Mouse (Mus musculus): ENCODE results near the gene Gm9837. TPM values are rescaled to one million over a fixed set of nuclear protein-coding genes. Genes with fewer than 3 reads are reported as not detected.
"Not testable (repeated sequence)": the region's sequence is repeated elsewhere in the genome, so short reads cannot be mapped to it uniquely, and the experiment has no call there.

Gm9837 gene
- total RNA-seq, 1 experiment from 2014 or later = not detected

DNA sequence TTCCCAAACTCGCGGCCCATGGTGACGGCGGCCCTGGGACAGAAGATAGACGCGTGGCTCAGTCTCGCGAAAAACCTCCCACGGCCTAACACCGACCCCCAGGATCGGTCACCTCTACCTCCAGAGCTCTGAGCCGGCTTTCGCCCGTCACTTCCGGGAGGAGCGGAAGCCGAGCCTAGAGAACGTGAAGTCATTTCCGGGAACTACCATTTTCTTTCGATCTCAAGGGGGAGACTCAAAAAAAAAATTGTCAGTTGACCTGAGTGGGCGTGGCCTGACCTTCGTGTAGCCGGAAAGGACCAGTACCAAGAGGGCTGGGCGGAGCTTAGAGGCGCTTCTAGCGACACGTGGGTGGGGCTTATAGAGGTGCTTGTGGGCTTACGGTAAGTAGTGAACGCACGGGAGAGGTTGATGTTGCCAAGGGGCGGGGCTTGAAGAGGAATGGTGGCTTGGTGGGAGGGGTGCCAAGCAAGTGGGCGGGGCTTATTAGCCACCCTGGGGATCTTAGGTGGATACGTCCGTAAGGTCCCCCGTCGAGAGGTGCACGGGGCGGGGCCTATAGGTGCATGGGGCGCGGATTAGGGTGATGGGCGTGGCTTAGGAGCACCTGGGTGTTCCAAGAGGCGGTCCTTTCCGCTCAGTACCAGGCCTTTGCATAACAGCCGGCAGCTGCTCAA lies 39.5 kb downstream of the Gm9837 start, which contains the start of the genes Uqcrq and Gdf9:
TSS of gene Uqcrq (minus strand) at position 162 of the 677 bp plus-strand sequence.
TSS of gene Gdf9 (plus strand) at position 354 of the 677 bp plus-strand sequence.
- peak; percentile 88 for ATAC-seq (ENCODE audit: extremely low read depth, insufficient number of reproducible peaks, low FRiP score, poor library complexity, severe bottlenecking)

DNA sequence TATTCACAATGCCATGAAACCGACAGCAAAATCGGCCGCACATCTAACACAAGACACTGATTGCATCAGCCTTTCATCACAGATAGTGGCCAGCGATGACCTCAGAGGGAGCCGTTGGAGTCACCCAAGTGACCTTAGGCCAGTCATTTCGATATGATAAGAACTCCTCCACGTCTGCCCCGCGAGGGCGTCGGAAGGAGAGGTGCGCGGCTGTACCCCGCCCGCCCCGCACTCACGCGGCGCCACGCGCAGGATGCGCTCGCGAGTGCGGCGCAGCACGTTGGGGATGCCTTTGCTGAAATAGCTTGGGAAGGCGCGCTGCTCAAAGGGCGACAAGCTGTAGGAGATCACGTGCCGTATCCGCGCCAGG lies 40.0 kb downstream of the Gm9837 start:
- ATAC-seq (ENCODE audit: extremely low read depth, insufficient number of reproducible peaks, low FRiP score, poor library complexity, severe bottlenecking) = 0 out of 2 replicates have a peak, but pooled peaks have one; percentile 0

GRCm38 (mm10) chr11:53429182-53429581 lies 41.1 kb downstream of the Gm9837 start:
- ATAC-seq (ENCODE audit: extremely low read depth, insufficient number of reproducible peaks, low FRiP score, poor library complexity, severe bottlenecking) = no peak

DNA sequence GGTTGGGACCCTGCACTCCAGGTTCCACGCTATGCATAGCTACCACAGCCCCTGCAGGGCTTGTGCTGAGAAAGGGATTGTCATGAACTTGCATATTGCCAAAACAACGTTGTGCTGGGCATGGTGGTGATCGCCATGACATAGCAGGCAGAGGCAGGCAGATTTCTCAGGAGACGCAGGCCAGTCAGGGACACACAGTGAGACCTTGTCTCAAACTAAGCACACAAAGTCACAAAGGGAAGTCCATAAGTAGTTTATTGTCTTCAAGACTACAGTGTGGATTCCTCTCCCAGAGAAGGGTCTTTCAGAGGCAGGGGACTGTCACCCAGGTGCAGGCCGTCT lies 41.6 kb downstream of the Gm9837 start:
- ATAC-seq (ENCODE audit: extremely low read depth, insufficient number of reproducible peaks, low FRiP score, poor library complexity, severe bottlenecking) = no peak

- ATAC-seq (ENCODE audit: extremely low read depth, insufficient number of reproducible peaks, low FRiP score, poor library complexity, severe bottlenecking) = no peak
Observed at GRCm38 (mm10) chr11:53427993-53428715, 42.1 kb downstream of the Gm9837 start.

DNA sequence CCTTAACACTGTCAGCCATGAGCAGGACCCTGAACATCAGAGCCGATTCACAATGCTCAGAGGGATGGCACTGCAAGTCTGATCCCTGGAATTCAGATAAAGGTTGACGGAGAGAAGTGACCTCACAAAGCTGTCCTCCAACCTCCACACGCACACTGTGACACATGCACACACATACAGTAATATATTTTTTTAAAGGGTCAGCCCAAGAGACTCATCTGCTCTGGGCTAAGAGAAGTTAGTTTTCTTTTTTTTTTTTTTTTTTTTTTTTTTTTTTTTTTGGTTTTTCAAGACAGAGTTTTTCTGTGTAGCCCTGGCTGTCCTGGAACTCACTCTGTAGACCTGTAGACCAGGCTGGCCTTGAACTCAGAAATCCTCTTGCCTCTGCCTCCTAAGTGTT lies 43.4 kb downstream of the Gm9837 start:
- not testable (repeated sequence) for ATAC-seq (ENCODE audit: extremely low read depth, insufficient number of reproducible peaks, low FRiP score, poor library complexity, severe bottlenecking)

GRCm38 (mm10) chr11:53425711-53426255 lies 44.5 kb downstream of the Gm9837 start:
- no peak for ATAC-seq (ENCODE audit: extremely low read depth, insufficient number of reproducible peaks, low FRiP score, poor library complexity, severe bottlenecking)

- ATAC-seq (ENCODE audit: extremely low read depth, insufficient number of reproducible peaks, low FRiP score, poor library complexity, severe bottlenecking) = no peak
Observed at GRCm38 (mm10) chr11:53425251-53425650, 45.0 kb downstream of the Gm9837 start.

DNA sequence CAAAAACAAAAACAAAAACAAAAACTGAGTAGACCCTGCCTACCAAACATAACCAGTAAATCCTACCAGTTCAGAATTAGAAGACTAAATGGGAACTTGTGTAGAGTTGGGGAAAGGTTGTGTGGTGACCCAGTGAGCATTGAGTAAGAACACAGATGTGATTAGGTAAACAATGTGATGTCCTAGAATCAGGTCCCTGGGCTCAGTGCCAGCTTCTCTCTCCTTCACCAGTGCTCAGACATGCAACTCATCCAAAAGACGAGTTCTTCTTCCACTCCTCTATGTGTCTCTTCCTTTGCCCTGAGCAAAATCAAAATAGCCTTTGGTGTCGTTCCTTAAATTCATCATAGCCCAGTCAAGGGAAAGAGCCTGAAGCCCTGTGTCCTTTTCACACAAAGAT lies 45.5 kb downstream of the Gm9837 start:
- no peak for ATAC-seq (ENCODE audit: extremely low read depth, insufficient number of reproducible peaks, low FRiP score, poor library complexity, severe bottlenecking)

DNA sequence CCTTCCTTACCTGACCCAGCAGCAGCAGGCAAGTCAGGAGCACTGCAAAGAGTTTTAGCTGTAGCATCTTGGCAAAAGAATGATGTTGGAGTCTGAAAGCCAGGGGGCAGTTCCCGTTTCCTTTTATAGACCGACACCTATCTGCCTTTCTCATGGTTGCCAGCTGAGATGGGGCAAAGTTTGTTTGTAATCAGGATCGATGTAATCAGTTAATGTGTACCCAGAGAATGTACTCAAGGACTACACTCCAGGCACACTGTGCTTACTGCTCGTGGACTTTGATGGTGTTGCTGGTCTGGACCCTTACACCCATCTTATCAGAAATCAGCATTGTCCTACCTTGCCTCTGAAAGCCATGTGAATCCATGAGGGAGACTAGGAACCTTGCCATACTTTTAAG lies 47.2 kb downstream of the Gm9837 start, which contains the start of gene Leap2:
TSS of gene Leap2 (minus strand) at position 135 of the 400 bp plus-strand sequence.
- no peak for ATAC-seq (ENCODE audit: extremely low read depth, insufficient number of reproducible peaks, low FRiP score, poor library complexity, severe bottlenecking)

Other genes with a start within 250 kb of the Gm9837 start
- 190 and 223 TPM in 2 replicates for gene Hspa4, start 170.0 kb downstream of the Gm9837 start, total RNA-seq (2017)
- gene Zcchc10, start 145.8 kb downstream of the Gm9837 start, total RNA-seq (2017) = 4.7 and 7.3 TPM in 2 replicates
- 183 and 186 TPM in 2 replicates for gene Aff4, start 119.6 kb downstream of the Gm9837 start, total RNA-seq (2017)
- not detected in 2 replicates for gene Leap2, start 47.3 kb downstream of the Gm9837 start, total RNA-seq (2017)
- gene Uqcrq, start 39.6 kb downstream of the Gm9837 start, total RNA-seq (2017) = 14.4 and 16.3 TPM in 2 replicates
- not detected in 2 replicates for gene Gdf9, start 39.5 kb downstream of the Gm9837 start, total RNA-seq (2017)
- gene Gm10447, start 13.4 kb downstream of the Gm9837 start, total RNA-seq (2017) = not detected in 2 replicates
- gene Shroom1, start 13.3 kb downstream of the Gm9837 start, total RNA-seq (2017) = not detected in 2 replicates
- not detected in 2 replicates for gene Gm9945, start 9.7 kb upstream of the Gm9837 start, total RNA-seq (2017)
- not detected in 2 replicates for gene Sowaha, start 9.8 kb upstream of the Gm9837 start, total RNA-seq (2017)
- 0.47 and 0.86 TPM in 2 replicates for gene Sept8, start 48.8 kb upstream of the Gm9837 start, total RNA-seq (2017)
- 4.3 and 4.9 TPM in 2 replicates for gene Kif3a, start 96.9 kb upstream of the Gm9837 start, total RNA-seq (2017)
- 1.9 TPM in 1 of 2 replicates, not detected in the other for gene Il4, start 148.2 kb upstream of the Gm9837 start, total RNA-seq (2017)
- not detected in 2 replicates for gene Il13, start 164.2 kb upstream of the Gm9837 start, total RNA-seq (2017)
- gene Rad50, start 236.8 kb upstream of the Gm9837 start, total RNA-seq (2017) = 36.7 and 43.1 TPM in 2 replicates